Mouse (Mus musculus) c-Kit-positive CD71-positive TER-119-positive erythroid progenitor cells, embryonic 14.5 days (primary cell): ENCODE measurements around the gene Tut7.
"Not testable (repeated sequence)": the region's sequence is repeated elsewhere in the genome, so short reads cannot be mapped to it uniquely, and the experiment has no call there.

ENCODE experiments used
- DNase-seq: peaks from one replicate; pipeline ENCODE4 v3.0.0-alpha.2; 2013; ENCODE audit warnings: low spot score

Gene Tut7

DNA sequence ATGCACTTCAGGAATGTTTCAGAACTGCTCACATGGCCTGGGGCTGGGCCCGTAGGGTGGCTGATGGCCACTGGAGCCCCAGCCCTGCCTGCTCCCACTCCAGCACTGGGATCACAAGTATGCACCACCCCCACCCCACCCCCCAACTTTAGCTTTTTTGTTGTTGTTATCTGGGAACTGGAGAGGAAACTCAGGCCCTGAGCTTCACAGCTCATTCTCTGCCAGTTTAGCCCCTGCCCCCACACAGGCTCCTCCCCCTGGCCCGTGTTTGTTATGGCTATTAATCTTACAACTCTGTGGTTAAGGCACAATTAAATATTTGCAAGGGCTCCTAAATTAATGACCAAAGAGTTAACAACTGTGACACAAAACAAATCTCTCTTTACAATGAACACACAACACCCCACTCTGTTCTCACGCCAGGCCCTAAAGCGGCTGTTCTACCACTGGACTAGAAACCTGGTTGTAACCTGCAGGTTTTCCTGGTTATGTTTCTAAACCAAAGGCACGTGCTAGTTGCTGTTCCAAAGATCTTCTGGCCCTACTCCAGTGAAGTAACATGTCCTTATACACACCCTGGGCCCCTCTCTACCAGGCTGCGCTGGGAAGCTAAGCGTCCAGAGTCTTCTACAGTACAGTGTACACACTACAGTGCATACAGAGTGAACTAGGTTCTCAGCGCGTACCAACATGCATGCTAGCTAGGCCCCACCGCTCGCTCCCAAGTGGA, 56.0 kb downstream of the Tut7 start:
- no peak for DNase-seq

DNA sequence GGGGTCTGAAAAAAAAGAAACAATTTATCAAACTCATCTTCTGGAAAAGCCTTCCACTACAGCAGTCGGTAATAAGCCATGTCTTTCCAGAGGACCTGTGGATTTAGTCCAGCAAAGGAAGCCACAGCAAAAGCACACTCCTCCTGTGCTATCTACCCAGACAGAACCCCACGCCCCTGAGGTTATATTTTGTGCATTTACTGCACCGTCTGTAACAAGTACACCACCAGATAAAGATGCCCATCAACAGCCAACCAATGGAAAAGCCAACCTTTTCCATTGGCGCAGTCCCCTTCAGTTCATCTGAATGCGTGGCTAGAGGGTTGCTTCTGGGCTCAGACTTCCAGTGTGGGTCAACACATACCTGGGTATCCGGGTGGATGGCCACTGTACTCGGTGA, 60.2 kb downstream of the Tut7 start:
- peak; percentile 55 for DNase-seq

DNA sequence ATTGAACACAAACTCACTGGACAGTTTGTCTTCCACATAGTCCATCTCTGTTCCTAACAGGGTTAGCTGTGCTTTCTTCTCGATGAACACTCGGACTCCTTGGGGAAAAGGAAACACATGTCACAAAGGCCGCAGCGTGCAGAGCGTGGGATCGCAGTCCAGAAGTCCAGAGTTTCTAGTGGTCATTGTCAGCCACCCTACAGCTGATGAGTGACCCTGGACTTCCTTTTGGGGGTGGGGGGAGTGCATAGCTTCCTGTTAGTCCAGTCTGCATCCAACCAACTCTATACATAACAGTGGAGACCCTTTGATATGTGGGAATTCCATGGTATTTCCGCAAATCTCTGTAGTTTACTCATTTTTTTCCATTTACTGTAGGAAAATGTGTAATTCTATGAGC, 66.0 kb downstream of the Tut7 start:
- no peak for DNase-seq

DNA sequence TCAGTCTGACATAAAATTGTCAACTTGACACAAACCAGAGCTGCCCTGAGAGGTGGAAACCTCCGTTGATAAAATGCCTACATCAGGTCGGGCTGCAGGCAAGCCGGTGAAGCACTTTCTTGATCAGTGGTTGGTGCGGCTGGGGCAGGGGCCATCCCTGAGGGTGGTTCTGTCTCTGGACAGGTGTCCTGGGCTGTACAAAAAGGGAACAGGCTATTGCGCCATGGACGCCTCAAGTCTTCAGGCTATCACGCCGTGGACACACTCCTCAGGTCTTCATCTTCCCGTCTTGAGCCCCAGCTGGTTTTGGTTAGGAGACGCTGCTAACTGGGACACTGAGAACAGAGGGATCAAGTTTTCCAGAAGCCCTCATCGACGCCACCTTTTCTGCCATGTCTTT, 72.6 kb downstream of the Tut7 start:
- DNase-seq = no peak

DNA sequence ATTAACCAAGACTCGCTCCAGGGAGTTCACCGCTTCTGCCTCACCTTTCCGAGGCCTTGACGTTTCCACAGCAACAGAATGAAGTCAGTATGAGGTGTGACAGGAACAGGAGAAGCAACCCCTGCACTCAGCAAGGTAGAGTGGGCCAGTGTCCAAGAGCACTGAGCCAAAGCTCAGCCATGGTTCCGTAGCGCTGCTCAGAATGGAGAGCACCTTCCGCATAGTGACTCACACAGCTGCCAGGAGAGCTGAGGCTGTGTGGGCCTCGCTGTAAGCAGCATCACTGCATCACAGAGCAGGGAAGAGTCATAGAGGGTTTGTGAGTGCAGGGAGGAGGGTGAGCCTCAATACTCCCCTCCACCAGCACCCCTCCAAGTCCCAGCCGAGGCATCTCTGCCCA, 76.2 kb downstream of the Tut7 start, which contains the start of gene 1700014D04Rik:
Gene 1700014D04Rik, minus strand, starts transcription at position 42 of the 400 bp plus-strand sequence.
- DNase-seq = no peak

DNA sequence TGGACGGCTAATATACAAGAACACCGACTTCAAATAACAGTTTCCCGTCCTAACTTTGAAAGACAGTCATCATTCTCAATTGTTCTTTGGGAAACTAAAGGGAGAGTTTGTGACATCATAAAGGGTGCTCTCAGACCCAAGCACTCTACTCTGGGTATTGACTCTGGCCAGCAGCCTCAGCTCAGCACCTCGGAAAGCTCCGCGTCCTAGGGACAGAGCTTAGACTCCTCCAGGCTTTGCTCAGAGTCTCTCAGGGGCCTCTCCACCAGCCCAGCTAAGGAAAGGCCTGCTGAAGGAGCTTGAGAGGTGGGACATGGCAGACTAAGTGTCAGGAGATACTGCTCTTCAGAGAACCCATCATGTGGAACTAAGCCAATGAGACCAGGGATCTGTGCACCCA, 76.8 kb downstream of the Tut7 start:
- no peak for DNase-seq

DNA sequence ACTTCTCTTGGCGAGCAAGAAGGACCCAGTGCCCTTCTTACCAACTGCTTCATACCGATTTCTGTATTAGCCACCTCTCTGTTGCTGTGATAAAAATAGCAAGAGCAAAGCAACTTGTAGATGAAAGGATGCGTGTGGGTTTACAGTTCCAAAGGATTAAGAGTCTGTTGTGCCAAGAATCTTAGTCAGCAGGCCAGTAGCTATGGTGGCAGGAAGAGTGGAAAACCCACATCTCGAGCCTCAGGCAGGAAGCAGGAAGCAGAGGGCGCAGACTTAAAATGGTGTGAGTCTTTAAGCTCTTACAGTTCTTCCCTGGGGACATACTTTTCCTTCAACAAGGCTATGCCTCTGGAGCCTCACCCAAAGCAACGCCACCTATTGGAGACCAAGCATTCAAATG, 77.5 kb downstream of the Tut7 start:
- no peak for DNase-seq

DNA sequence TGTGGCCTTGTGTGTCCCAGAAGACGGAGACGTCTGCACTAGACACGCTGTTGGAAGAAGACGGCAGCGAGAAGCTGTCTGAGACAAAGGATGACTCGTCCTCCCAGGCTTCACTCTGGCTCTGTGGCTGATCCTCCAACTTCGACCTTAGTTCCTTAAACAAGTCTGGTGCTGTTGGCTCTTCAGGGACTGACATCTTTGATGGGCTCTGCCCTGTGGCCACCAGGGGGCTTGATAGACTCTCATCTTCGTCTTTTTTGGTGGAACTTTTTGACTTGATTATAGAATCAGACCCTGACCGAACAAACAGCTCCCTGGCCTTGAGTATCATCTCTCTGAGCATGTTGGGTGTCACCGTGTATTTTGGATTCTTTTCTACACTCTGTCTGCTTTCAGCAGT, 81.2 kb downstream of the Tut7 start:
- DNase-seq = no peak

DNA sequence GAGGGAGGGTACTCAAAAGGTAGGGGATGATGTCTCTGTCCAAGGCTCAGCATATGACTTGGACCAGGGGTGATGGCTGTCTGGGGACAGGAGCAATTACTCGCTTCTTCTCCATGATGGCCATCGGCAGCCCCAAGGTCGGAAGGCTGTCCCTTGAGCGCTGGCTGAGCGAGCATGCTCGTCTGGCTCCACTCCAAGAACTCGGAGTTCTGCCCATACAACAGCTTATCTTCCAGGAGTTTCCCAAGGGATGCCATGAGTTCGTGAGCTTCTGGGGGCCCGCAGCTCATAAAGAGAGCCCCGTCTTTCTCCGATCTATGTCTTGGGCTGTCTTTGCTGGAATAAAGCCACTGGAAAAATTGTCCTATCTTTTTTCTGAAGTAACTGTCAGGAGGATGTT, 81.9 kb downstream of the Tut7 start:
- DNase-seq = no peak

DNA sequence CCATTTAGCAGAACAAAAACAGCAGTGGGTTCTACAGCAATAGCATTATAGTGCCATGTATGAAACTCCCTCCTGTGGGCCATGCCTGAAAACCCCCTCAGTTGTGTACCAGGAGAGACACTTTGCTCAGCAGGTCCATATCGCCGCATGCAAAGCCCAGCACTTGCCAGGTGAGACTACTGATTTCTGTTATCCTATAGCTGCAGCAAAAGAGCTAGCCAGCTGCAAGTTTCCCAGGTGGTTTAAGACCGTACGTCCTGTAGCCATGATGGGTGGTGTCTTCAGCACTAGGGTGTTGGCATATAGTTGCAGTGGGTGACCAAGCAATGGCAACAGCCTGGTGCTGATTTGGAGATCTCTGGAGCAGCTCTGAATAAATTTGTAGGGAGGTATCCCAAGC, 83.5 kb downstream of the Tut7 start:
- peak; percentile 80 for DNase-seq

DNA sequence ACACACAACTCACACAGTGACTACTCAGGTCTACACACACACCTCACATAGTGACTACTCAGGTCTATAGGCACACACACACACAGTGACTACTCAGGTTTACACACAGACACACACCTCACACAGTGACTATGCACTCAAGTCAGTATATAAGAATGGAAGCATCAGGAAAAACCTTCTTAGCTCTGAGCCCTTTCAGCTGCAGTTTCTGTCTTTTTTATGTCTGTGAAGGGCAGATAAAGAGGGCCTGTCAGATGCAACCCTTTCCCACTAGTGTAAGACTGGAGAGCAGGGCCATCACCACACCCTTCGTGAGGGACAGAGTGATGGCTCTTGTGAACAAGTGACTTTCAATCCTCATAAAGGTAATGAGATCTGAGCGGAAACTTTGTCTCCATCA, 84.5 kb downstream of the Tut7 start:
- DNase-seq = peak; percentile 81

DNA sequence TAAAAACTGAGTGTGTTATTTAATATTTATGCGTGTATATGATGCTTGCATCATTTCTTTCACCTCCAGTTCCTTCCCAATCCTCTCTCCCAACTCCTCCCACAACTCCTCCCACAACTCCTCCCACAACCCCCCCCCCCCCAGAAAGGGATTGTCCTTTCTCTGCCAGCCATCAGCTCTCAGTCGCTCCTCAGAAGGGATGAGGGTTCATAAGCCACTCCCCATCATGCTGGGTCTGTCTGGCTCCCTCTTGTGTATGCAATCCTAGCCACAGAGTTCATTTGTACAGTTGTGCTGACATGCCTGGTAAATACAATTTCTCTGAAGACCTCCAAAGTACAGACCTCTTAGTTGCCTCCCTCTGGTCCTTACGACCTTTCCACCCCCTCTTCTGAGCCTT, 87.8 kb downstream of the Tut7 start:
- DNase-seq = peak; percentile 50

DNA sequence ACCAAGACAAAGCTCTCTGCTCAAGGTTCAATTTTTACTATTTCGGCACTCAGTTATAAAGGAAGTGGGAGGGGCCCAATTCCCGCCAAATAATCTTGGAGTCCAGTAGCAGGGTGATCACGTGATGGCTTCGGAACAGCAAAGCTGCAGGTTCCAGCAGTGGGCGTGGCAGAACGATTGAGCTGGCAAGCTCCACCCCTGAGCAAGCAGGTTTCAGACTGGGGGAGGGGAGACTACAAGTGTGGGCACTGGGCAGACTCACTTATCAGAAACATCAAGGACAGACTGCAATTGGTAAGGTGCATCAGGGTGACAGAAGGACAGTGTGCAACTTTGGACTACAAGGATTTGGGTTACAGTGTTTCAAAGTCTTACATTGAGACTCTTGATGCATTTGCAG, 88.6 kb downstream of the Tut7 start:
- DNase-seq = peak; percentile 53

DNA sequence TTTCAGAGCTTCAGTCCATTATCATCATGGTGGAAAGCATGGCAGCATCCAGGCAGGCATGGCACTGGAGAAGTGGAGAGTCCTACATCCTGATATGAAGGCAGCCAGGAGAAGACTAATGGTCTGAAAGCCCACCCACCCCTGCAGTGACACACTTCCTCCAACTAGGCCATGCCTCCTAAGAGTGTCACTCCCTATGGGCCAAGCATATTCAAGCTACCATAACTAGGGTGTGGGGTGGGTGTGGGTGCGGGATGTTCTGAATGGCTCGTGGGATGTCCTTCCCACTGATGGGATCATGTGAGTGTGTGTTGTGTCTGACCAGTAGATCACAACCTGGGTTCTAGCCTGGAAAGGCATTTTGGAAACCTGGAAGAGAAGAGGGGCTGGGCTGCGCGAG, 89.0 kb downstream of the Tut7 start:
- DNase-seq = no peak

DNA sequence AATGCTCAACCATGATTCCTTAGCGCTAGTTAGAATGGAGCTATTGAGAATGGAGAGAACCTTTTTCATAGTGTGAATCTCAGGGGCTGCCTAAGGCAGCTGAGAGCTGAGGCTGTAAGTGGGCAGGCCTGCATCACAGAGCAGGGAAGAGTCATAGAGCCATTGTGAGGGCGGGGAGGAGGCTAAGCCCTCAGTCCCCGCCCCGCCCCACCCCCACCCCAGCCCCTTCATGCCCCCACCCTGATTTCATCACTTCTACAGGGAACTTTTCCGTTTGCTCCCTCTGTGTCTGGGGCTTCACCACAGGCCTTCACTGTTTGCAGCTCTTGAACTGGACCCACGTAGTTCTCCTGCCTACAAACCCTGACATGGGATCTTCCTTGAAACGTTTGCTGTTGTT, 91.3 kb downstream of the Tut7 start, which contains the start of gene Spata31d1d:
Gene Spata31d1d, minus strand, starts transcription at position 101 of the 400 bp plus-strand sequence.
- no peak for DNase-seq

DNA sequence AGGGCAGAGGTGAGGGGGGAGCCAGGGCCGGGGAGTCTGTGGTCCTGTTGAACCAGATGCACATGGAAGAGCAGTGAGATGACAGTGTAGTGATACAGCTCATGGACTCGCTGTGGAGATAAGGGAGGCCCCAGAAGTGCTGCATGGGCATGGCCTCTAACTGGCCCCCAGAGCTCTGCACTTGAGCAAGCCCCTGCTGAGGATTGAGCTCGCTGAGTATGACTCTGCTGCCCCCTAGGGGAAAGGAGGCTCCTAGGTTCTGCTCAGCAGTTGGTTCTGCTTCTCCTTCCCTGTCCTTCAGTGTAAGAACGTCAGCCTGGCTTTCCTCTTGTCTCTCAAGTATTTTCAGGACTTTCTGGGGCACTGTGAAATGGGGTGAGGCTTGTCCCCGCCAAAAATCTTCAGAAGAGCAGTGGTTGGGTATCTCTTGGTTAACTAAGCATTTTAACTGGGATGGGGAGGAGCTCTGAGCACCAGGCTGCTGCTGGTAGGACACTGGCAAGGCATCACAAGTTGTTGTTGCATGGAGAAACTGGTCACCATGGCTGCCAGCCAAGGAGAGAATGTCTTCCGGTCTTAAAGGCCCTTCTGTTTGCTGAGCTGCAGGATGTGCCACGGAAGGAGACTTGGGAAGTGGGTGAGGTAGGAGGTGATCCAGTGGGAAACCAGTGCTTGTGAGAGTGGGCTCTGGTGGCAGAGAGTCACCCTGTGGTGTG, 94.4 kb downstream of the Tut7 start:
- peak; percentile 83 for DNase-seq

DNA sequence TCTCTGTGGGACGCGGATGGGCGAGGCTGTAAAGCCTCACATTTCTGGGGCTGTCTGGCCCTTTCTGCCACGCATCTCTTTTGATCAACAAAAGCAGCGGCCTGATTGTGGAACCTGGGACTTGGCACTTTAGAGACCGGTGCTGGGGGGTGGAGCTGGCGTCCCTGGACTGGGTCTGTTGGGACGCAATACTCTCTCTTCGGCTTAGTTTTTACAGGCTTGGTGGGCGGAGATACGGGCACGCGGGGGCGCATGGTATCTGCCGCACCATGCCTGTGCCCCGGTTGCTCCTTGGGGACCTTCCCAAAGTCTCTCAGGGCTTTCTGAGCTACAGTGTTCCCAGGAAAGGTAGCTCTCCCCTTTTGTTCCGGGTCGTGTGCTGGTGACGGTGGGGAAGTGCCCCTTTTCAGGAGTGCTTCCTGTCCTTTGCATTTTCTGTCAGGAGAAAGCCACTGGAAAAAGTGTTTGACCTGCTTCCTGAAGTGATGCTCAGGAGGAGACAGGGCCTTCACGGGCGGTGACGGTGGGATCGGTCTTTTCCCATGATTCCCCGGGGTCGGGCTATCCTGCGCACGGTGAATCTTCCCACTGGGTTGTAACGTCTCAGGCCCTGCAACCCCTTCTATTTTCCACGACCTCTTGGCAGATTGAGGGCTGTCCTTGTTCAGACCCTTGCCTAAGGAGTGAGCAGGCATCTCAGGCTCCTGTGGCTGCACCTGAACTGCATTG, 96.6 kb downstream of the Tut7 start:
- DNase-seq = no peak

DNA sequence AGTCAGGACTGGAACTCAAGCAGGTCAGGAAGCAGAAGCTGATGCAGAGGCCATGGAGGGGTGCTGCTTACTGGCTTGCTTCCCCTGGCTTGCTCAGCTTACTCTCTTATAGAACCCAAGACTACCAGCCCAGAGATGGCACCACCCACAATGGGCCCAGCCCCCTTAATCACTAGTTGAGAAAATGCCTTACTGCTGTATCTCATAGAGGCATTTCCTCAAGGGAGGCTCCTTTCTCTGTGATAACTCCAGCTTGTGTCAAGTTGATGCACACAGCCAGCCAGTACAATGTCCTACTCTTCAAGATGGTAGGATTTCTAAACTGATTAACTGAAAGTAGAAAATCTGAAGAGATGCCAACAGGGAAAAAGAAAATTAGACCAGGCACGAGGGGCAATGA, 100.9 kb downstream of the Tut7 start:
- DNase-seq = not testable (repeated sequence)
